Mouse (Mus musculus) left cerebral cortex, adult 9 months (tissue): ENCODE results near the gene Sdc1.

ENCODE experiments used
- DNase-seq, 2 experiments: peaks; one replicate each; pipeline ENCODE4 v3.0.0; 2022; ENCODE audit warnings: low spot score in 2 of 2

The Sdc1 gene

DNA sequence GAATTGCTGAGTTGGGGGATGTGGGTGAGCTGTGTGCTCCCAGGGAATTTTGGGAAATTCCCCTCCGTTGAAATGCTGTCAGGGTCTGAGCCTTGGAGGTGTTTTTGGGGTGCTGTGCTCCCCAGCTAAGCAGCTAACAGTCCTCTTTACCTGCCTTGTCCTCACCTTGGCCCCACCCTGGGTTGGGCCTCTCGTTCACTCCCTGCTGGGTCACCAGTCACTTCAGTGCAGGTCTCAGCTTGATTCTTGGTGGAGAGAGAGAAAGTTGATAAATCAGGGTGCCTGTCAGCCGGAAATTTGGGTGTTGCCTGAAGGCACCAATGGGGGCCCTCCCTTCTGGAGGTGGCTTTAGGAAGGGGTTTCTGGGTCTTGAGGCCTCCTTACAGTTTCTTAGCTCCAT, 11.4 kb downstream of the Sdc1 start:
- DNase-seq, result no peak

DNA sequence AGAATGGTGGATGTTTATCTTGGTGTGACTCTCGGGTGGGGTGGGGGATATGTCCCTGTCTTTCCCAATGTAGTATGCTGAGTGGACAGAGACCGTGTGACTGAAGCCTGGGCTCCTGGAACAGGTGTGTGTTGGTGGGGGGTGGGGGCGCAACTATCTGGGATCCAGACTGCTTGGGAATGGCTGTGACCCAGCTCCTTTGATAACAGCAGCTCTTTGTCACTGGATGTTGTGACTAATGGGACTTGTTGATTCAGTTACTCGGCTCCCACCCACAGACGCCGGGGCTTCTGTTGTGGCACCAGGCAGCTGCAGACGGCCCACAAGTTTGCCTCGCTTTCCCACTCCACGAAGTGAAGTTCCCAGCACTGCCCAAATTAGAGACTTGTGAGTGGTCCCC, 13.1 kb downstream of the Sdc1 start:
- DNase-seq, result no peak

DNA sequence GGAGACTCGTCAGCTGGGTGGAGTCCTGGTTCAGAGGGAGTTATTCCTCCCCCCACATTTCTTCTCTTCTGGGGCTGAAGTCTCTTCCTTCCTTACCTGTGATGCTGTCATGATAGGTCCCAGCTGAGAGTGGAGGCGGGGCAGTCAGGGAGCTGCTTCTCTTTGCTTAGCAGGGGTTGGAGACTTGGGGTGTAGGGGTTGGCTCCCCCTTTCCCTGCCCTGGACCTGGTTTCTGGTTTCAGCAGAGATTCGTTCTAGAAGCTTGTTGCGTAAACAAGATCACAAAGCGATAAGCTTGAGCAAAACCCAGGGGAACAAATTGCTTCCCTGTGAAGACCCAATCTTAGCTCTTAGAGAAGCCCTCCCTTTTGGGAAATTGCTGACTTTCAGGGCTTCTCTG, 15.4 kb downstream of the Sdc1 start:
- DNase-seq, result no peak

DNA sequence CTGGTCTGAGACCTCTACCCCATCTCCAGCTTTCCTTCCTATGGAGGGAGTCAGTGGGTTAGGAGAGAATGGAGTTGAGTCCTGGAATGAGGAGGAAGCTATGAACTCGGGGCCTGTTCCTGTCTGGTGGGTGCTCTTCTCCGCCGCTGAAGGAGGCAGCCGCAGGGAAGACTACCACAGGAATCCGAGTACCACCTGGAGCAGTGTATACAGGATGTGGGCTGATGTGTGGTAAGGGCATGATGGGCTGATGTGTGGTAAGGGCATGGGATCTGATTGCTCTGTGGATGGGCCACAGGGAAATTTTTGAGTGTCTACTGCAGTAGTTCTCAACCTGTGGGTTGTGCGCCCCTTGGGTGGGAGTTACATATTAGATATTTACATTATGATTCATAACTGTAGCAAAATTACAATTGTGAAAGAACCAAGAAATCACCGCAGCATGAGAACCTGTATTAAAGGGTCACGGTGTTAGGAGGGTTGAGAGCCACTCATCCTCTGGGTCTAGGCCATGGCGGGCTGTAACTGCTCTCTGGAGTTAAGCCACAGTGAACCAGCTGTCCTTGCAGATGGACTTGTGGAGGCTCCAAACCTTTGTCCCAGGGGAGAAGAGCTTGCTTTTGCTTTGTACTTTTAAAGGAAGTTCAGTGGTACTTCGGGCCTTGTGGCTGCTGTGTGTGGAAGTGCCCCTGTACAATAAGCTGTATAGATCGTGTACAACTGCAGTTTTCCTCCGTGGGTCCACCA, 16.0 kb downstream of the Sdc1 start:
- DNase-seq, result no peak

DNA sequence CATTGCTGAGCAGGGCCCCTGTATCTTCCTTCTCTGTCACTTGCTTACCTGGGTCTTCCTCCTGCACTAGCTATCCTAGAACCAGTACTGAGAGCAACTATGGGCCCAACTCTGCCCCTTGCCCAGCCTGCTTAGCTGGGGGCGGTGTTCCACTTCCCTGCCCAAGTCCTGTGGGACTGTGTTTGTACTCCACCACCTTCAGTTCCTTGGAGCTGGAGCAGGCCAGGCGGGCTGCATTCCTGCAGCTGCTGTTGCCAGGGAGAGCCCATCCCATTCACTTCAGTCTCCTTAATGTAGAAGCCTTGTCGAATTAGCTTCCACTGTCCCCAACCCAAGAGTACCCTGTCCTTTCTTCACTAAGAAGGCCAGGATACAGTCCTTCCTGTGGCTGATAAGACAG, 17.3 kb downstream of the Sdc1 start:
- DNase-seq, result no peak

DNA sequence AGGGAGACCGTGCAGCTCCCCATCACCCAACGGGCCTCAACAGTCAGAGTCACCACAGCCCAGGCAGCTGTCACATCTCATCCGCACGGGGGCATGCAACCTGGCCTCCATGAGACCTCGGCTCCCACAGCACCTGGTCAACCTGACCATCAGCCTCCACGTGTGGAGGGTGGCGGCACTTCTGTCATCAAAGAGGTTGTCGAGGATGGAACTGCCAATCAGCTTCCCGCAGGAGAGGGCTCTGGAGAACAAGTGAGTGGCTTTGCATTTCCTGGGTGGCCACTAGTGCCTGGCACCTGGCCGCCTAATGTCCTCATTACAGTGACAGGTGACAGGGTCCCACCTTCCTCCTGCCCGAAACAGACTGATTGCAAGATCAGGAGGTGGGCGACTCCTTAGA, 19.5 kb downstream of the Sdc1 start:
- DNase-seq, result no peak

DNA sequence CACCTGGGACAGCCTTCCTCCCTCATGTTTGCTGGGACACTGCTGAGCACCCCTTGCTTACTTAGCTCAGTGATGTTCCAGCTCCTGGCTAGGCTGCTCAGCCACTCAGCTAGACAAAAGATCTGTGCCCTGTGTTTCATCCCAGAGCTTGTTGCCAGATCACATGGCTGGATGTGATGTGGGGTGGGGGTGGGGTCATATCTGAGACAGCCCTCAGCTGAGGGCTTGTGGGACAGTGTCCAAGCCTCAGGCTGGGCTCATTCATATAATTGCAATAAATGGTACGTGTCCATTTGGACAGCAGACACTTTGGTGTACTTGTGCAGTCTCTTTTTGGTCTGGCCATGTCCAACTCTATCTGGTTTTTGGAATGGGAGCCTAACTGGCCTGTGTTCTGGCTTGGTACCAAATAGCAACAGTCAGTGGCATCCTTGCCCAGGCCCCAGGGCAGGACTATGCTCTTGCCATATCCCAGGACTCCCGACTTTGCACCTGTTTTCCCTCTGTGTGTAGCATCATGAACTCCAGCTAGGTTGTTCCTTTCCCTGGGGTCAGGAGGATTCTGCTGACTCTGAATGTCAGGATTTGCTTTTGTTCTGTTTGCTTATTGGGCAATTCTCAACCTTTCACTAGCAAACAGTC, 22.4 kb downstream of the Sdc1 start:
- DNase-seq, result no peak

DNA sequence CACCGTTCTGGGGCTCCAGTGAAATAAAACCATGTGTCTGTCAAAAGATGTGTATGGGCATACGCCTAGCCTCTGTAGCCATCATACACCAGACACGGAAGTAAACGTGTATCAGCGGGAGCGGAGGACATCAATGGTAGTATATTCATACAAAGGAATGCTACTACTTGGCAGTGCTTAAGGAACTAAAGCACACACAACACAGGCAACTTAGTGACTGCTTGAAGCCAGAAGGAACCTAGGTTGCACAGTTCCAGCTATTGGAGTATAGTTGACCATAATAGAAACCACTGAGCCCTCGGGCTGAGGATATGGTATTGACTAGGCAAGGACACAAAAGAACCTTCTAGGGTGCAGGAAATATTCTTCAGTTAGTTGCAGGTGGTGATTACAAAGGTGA, 26.8 kb downstream of the Sdc1 start:
- no peak for DNase-seq

DNA sequence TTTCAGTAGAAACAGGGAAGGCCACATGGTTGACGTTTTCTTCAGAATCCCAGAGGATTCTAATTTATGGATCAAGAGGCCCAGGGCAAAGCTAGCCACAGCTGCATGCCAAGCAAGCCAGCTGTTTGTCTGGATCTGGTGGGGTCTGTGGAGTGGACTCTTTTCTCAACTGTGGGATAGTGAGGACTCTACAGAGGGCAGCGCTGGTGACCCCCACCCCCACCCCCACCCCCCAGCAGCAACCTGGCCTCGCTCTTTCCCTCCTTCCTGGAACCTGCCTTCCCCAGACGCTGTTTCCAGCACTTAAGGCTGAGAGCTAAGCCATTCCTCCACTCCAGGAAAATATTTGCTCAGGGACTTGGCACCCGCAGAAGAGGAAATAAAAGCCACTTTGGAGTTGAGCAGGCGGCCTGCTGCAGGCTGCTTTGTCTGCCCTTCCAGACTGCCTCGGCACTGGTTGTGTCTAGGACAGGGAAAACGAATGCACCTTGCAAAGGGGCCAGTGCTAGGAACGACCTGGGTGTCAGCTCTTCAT, 27.4 kb downstream of the Sdc1 start:
- DNase-seq, result no peak

DNA sequence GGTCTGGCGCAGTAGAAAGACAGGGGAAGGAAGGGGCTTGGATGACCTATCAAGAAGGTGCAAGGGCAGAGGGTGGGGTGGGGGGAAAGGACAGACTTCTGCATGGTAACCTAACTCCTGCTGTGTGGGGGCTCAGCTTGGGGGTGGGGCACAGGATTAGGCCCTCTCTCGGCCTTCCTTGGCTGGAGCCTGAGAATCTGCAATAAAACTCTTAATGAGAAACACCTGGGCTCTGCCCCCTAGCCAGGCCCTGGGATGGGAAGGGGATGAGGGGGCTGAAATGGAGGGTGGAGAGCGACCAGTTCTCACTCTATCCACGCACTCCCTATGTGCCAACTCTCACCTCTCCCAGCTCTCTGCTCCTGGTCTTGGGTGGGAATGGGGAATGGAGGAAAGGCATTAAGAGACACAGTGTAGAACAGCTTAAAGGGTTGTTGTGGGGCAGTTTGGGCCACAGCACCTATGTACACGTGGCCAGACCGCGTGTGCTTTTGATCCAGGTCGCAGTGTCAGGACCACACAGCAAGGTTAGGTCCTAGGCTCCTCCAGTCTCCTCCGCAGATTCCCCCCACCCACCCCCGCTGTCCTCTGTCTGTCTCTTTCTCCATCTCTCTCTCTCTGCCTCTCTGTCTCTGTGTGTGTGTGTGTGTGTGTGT, 32.4 kb downstream of the Sdc1 start:
- no peak for DNase-seq

DNA sequence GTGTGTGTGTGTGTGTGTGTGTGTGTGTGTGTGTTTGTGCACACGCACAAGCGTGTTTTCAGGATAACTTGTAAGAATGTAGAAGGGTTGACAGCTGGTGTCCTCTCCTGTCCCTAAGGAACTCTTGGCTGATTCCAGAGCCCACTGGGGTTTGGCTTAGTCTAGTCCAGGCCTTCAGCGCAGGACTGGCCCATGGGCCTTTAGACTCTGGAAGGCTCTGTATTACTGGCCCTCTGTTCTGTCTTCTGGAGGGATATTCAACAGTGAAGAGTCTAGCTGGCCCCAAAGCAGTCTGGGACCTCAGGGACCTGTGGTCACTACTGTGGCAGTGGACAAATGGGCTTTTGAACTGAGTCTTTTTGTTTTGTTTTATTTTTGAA, 32.9 kb downstream of the Sdc1 start:
- DNase-seq, result no peak

DNA sequence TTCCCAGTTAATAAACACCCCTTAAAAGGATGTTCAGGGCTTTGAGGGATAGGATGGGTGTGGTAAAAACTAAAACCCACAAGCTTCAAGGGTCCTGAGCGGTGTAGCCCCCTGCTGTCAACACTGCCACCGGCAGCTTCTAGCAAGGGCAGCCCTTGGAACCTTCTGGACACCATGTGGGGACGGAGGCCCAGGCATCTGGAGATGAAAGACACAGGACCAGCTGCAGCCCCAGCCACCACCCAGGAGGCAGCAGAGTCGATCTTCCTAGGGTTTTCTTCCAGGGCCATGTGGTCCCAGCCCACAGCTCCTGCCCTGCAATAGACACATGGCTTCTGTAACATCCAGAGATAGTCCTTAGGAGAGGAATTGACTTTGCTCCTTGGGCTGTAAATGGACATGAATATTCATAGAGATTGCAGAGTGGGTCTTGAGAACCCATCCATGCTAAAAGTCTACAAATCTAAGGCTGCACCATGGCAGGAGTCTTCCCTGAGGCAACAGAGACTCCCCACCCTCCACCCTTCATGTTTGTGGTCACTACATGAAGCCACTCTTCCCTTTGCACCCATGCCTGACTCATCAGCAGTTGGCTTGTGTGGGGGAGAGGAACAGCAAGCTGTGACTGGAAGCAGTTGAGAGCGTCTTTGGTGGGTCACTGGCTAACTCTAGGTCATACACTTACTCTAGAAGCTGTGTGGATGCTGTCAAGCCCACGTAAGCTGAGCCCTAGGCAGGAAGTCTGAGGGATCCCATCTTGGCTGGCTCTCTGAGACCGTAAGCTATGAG, 34.0 kb downstream of the Sdc1 start:
- DNase-seq, result no peak

DNA sequence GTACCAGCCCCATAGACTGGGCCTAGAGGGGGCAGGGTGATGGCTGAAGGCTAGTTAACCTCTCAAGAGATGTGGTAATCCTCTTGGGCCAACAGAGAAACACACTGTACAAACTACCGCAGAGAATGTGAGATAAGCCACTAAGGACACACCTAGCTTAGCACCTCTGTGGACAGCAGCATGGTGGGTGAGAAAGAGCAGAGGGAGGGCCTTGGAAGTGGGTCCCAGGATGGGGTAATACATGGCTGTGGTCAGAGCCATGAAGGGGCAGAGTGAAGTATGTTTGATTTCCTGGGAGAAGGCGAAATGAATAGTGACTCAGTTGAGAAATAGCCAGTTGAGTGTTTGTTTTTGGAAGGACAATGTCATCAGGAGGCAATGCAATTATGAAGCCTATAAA, 38.0 kb downstream of the Sdc1 start:
- DNase-seq, result no peak

DNA sequence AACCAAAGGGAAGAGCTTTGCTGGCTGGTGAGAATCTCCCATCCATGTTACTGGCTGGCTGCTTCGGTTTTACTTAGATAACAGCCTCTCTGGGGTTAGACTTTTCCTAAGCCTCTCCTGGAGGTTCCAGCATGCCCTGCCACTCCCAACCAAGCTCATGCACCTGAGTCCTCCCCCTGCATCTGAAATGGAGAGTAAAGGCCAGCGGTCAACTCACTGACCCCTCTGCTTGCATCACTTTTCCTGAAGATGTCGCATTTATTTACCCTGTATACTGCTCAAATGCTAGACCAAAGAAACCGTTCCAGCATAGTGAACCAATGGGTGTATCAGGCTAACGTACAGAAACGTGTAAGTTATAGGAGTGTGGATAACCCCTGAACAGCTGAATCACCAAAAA, 38.5 kb downstream of the Sdc1 start:
- DNase-seq, result no peak

DNA sequence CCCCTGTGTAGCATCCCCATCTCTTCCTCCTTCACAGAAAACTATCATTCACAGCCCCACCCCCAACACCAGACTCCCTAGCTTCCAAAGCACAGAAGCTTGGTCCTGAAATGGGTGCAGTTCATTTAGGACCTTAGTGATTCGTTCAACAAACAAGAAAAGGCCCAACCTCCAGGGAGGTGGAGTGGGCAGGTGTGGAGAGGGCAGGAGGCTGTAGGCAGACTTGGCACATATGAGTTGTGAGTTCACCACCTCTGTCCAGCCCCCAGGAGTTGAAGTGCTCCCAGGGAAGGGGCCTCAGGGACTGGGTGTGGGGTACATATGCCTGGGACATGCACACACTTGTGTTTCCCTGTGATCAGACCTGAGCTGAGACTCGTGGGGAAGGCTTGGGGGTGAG, 39.8 kb downstream of the Sdc1 start:
- DNase-seq, result no peak

DNA sequence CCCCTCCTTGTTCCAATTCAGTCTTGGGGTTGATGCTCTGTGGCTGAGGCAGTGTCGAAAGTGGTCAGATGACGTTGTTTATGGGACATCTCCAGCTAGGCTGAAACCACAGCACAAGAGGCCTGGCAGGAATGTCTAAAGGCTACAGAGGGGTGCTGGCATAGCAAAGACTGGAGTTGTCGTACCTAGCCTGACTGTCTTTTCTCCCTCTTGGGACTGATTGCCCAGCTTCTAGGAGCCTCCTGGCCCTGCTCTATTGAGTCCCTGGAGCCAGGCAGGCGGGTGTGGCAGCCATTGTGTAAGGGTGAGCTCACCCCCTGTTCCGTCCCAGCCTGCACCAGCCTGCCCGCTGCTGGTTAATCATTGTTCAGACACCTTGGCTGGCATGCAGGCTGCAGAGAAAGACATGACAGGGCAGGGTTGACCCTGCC, 40.3 kb downstream of the Sdc1 start:
- no peak for DNase-seq

DNA sequence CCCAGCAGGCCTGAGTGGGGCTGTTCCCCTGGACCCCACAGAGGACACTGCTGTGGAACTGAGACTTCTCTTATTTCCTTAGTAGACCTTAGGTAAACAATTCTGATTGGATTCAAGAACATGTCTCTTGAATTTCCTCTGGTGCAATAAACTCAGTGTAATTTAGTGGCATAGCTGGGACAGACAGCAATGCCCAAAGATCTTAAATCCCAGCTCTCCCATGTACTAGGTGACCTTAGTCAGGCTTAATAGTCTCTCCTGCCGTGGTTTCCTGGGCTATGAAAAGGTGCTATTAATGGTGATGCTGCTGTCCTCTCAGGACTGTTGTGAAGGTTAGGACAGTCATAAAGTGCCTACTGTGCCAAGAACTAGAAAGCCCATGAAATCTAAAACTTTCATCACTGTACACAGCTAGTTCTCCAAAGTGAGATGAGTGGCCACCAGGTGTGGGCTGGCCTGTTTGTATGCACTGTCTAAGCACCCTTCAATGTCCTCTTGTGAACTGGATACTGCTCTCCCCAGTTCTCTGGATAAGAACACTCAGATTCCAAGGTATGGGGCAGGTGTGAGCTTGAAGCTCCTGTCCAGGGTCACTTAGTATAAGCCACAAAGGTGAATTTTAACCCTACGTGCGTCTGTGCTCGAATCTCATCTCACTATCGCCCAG, 40.9 kb downstream of the Sdc1 start:
- no peak for DNase-seq

DNA sequence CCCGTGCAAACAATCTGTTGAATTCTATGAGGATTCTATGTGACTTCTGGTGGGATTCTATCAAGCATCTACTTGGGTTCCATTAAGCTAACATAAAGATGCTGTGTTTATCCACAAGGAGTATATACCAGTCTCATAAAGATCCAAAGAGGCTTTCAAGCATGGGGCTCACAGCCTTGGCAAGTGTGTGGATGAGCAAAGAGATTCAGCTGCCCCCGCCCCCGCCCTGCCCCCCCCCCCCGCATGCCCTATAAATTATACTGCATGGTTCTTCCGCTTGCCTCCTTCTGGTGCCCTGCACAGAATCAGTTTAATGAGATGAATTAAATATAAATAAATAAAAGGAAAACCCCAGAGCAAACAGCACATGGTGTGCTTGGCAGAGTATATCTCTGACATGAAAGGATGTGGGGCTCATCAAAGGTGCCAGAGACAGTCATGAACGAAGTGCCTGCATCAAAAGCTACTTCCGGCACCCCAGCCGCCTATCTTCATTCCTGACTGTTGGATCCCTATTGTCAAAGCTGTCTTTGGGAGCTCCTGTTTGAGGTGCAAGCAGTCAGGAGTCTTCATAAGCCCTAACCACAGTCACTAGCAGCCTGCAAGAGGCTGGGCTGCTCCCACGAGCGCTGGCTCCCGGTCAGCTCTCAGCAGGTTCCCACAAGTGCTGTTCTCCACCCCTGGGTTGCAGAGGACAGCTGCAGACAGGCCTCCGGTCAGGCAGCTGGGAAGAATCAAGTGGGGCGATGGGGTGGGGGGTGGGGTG, 46.5 kb downstream of the Sdc1 start:
- no peak for DNase-seq

DNA sequence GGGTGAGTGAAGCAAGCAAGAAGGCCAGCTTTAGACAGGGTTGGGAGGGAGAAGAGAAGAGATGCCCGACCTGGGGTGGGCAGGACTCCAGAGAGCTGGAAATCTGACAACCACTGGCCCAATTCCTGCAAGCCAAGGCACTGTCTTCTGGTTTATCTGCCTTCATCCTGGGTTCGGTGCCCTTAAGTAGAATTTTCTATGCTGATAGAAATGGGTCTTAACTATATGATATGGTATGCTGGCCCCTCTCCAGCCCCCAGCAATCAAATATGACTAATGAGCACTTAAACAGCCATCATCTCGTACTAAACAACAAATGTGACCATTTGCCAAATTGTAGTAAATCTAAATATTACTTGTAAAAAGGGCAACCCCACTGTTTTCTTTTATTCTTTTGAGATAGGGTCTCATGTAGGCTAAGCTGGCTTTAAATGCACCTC, 47.1 kb downstream of the Sdc1 start:
- no peak for DNase-seq

DNA sequence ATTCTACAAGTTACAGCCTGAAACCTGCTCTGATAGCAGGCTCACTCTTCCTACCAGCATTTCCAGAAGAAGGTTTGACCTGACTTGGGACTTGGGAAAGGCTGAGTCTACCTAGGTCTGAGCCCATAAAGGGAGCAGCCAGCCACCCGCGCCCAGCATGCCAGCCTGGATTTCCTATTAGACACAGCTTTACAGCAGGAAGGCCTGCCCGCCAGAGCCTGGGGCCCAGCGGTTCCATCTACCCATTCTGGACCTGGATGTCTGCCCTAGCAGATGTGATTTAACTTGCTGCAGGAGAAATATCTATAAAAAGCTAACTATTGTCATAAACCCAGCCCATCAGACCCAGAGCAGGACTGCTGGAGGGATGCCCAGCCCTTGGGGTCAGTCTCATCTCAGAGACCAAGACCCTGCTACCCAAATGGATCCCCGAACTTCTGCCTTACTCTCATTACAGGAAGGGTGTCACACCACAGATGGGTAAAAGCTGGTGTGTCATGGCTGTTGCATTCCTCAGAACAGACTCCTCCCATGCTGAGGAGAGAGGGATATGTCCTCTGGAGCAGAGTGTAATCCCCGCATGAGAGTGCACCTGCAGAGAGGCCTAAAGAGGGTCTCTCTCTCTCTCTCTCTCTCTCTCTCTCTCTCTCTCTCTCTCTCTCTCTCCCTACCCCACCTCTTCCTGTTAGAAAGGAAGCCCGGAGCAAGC, 54.0 kb downstream of the Sdc1 start:
- no peak for DNase-seq
